Mouse (Mus musculus) thymus, adult 18-20 months (tissue): ENCODE measurements at regions not wholly inside any gene's neighbourhood (a gene's known extent, or its start where the extent isn't known, plus 50 kb on each side); places are given as distances from the start of the nearest gene placed in this dataset.

Source experiments
- DNase-seq, 2 experiments: peaks; one replicate each; pipeline ENCODE4 v3.0.0; 2022; ENCODE audit warnings: mixed read lengths in 2 of 2

GRCm38 (mm10) chr10:111073851-111074430, 64.0 kb upstream of the Zdhhc17 start:
- DNase-seq: no peak

DNA sequence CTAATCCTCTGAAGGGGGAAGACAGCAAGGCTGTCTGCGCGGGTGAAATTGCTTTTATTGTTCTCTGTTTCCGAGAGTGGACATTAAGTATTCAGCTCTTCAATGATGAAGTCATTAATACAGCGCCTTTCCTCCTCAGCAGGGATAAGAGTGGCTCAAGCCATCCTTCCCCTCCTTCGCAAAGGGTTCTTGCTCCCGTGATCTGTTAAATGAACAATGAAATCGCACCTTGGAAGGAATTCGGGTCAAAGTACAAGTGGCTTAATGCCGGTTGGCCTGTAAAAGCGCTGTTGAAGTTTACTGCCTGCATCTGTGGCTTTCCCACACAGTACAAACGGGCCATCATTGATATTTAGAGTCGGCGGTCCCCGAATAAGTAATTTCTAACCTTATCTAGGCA, 63.3 kb upstream of the Zdhhc17 start:
- no peak for DNase-seq

DNA sequence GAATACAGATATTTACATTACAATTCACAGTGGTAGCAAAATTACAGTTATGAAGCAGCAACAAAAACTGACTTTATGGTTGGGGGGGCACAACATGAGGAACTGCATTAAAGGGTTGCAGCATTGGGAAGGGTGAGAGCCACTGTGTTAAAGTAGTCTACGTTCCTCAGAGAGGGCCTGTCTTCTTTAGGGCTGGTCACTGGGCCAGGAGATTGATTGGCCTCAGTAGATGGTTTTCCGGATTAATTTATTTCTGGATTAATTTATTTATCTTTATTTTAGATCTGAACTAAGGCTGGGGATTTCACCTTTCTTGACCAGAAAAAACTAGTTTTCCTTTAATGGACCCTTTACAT, 62.6 kb upstream of the Zdhhc17 start:
- DNase-seq: no peak

DNA sequence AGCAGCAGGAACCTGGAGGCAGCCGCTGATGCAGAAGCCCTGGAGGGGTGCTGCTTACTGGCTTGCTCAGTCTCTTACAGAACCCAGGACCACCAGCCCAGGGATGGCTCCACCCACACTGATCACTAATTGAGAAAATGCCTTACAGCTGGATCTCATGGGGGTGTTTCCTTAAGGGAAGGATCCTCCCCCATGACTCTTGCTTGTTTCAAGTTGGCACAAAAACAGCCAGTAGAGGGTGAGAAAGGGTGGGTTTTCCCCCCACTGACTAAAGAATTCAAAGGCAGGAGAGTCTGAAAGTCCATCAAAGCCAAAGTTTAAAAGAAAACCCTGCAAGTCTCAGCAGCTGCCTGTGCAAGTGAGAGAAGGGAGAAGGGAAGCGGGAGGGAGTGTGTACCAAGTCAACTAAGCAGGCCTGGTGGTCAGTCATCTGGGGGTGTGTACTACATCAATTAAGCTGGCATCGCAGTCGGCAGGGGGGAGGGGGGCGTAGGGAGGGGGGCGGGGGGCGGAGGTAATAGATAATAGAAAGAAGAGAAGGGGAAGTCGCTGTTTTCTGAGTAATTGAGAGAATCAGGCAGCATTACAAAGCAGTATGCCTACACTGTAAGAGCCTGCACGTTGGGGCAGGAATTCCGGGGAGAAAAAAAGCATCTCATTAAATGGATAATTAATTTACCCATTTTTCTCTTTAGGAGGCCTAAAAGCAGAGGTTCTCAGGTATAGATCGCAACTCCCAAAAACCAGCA, 62.0 kb upstream of the Zdhhc17 start:
- no peak for DNase-seq

GRCm38 (mm10) chr10:111066146-111066545, 56.2 kb upstream of the Zdhhc17 start:
- no peak for DNase-seq

DNA sequence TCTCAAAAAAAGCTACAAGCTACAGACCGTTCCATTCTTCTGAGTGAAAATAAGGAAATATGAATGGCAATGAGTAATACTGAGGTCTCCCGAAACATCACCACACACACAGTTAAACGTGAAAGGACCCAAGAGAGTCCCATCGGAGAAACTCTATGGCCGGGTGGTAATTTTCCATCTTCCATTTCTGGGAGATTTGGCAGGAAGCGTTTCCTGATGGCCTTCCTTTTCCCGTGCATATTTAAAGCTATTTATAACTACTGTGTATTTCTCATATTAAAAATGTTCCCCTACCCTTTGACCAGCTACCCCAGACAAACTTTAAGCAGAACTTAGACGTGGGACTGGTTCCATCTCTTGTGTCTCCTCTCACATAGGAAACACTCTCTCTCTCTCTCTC, 50.7 kb upstream of the Zdhhc17 start:
- no peak for DNase-seq
